8 mouse cellular contexts compared by ENCODE assay signal in the genomic region with DNA sequence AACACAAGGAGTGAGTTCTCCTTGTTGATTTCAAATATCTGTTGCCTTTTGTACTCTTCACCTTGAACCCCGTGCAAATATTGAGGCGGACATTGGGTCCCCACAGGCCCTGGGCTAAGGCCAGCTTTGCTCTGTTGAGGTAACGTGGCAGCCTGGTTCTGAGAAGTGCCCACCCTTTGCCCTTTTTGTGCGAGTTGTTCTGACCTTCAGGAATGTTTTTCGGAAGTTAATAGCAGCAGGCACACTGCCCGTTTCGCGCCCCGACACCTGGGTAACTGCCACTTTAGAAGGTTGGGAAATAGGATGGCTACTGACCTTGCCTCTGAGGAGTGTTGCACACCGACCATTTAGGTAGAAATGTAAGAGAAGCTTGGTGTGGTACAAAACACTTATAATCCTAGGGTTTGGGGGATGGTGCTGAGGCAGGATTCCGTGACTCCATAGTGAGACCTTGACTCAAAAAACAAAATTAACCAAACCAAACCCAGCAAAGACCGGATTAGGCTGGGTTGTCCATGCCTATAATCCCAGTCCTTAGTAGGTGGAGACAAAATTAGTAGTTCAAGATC. TPM values are rescaled to one million over a fixed set of nuclear protein-coding genes. Genes with fewer than 3 reads are reported as not detected.
DNase-seq lines count a peak whose midpoint lies in the region; ATAC-seq lines count a peak whose summit lies in the region.

No protein-coding gene starts in this region.

- peaks cover 40% of the 10 kb centered on the region for H3K4me1 ChIP-seq in forebrain, embryonic 13.5 days

- intact Hi-C loops in heart, postnatal 25 days (cut with DNase I): loop anchor here (1.0 kb wide), 1 partner anchor 27 kb away; no protein-coding TSS in a partner anchor

- H3K9me3 ChIP-seq in forebrain, embryonic 13.5 days (replicated peaks): no peaks in the 10 kb centered on the region

- no peak overlapping the region for H3K9ac ChIP-seq in forebrain, embryonic 13.5 days

- no peak overlapping the region; the same call in 1 of the 2 replicates for H3K27ac ChIP-seq in forebrain, embryonic 13.5 days

- H3K4me2 ChIP-seq in forebrain, embryonic 13.5 days: peak overlapping the region; percentile 96; the same call in 1 of the 2 replicates

- 85% methylated on average over 12 of the region's 12 CpGs for WGBS in forebrain, embryonic 13.5 days

- peaks cover 28% of the 10 kb centered on the region for H3K27me3 ChIP-seq in forebrain, embryonic 13.5 days

- DNase-seq in heart, adult 18-20 months: peak; percentile 42 to 44
- no peak for DNase-seq in heart, postnatal 25 days (ENCODE audit: low spot score)
- DNase-seq in kidney, adult 8-10 months: peak; percentile 85 to 86
- DNase-seq in lung, postnatal 14 days: peak; percentile 31
- DNase-seq in cerebellum, adult 11 months: no peak
- DNase-seq in ovary, postnatal 36 days (ENCODE audit: low spot score): no peak
- no peak for DNase-seq in embryo, embryonic 9.5 days (ENCODE audit: extremely low spot score)

- no peaks in the 10 kb centered on the region for H3K36me3 ChIP-seq in forebrain, embryonic 13.5 days (ENCODE audit: poor library complexity, severe bottlenecking)

- ATAC-seq in forebrain, embryonic 13.5 days: no peak

- H3K4me3 ChIP-seq in forebrain, embryonic 13.5 days: no peak overlapping the region

RNA-seq across cellular contexts. Expression of gene Cpt1a, which starts 4.4 kb away (rescaled TPM):
- 10 to 100 TPM; 39.2 to 54.4 TPM for total RNA-seq in heart, adult 18-20 months (2021)
- total RNA-seq in heart, postnatal 25 days (2021): 10 to 100 TPM; 60.2 to 60.5 TPM
- polyA plus RNA-seq in forebrain, embryonic 13.5 days (2015; fragmentation: Nextera tagmentation; extraction: Ambion mirVana): 11.0 and 12.2 TPM in 2 replicates

RNA-seq across cellular contexts. Expression of gene Ighmbp2, which starts 43.7 kb away (rescaled TPM):
- total RNA-seq in heart, adult 18-20 months (2021): 1 to 10 TPM; 2.6 to 3.3 TPM
- total RNA-seq in heart, postnatal 25 days (2021): 1 to 10 TPM; 2.4 to 2.8 TPM
- 10.6 and 12.3 TPM in 2 replicates for polyA plus RNA-seq in forebrain, embryonic 13.5 days (2015; fragmentation: Nextera tagmentation; extraction: Ambion mirVana)

RNA-seq across cellular contexts. Expression of gene Mrpl21, which starts 43.9 kb away (rescaled TPM):
- 10 to 100 TPM; 94.3 to 95.8 TPM for total RNA-seq in heart, adult 18-20 months (2021)
- 10 to 100 TPM; 93.9 to 96.1 TPM for total RNA-seq in heart, postnatal 25 days (2021)
- 127 and 133 TPM in 2 replicates for polyA plus RNA-seq in forebrain, embryonic 13.5 days (2015; fragmentation: Nextera tagmentation; extraction: Ambion mirVana)

Comparison
In these comparisons a context has a peak if more than half of its experiments do, and no peak if none do; other contexts are left out.
1. DNase-seq: peak in heart, adult 18-20 months (2 of 2), kidney, adult 8-10 months (2 of 2) and lung, postnatal 14 days (single experiment); none in heart, postnatal 25 days (single experiment), cerebellum, adult 11 months (single experiment), ovary, postnatal 36 days (single experiment) and embryo, embryonic 9.5 days (single experiment).